Mouse (Mus musculus) embryonic facial prominence, embryonic 10.5 days (tissue): Measurements from ENCODE around the gene Slc35a1. TPM values are rescaled to one million over a fixed set of nuclear protein-coding genes. Genes with fewer than 3 reads are reported as not detected.
"Not testable (repeated sequence)": the region's sequence is repeated elsewhere in the genome, so short reads cannot be mapped to it uniquely, and the experiment has no call there.

ENCODE experiments used
- DNase-seq: peaks from one replicate; pipeline ENCODE4 v3.0.0-alpha.2; 2017; ENCODE audit warnings: low spot score
- H3K27ac ChIP-seq: fragments of 300-500 bp; sonication (generic); replicated peaks from 2 replicates; pipeline ENCODE4 v1.5.1; 2016; ENCODE audit warnings: mild to moderate bottlenecking
- H3K27me3 ChIP-seq: fragments of 300-500 bp; sonication (generic); replicated peaks from 2 replicates; pipeline ENCODE4 v1.6.1; 2016; ENCODE audit warnings: low read depth, mild to moderate bottlenecking; ENCODE audit not compliant: poor library complexity, severe bottlenecking
- H3K36me3 ChIP-seq: fragments of 300-500 bp; sonication (generic); replicated peaks from 2 replicates; pipeline ENCODE4 v1.6.1; 2016; ENCODE audit warnings: mild to moderate bottlenecking, moderate library complexity
- H3K4me1 ChIP-seq: fragments of 300-500 bp; sonication (generic); 2 replicates; pipeline ENCODE4 v1.6.1; 2016
- H3K4me3 ChIP-seq: fragments of 300-500 bp; sonication (generic); 2 replicates; pipeline ENCODE4 v1.5.1; 2016; ENCODE audit warnings: mild to moderate bottlenecking, moderate library complexity
- H3K9me3 ChIP-seq: fragments of 300-500 bp; sonication (generic); 2 replicates; pipeline ENCODE4 v1.6.1; 2016; ENCODE audit warnings: mild to moderate bottlenecking
- WGBS: fragments of 180-500 bp; shearing (Covaris S2); methylation state at CpG from one replicate; pipeline ENCODE4 v1.1.7; 2016; 5-methylcytosine and 5-hydroxymethylcytosine counted together
- polyA plus RNA-seq: library from polyadenylated mRNA; unstranded; fragments of >200 nt; fragmentation: Nextera tagmentation; extraction: Ambion mirVana; gene quantifications from 2 replicates; pipeline ENCODE4 v1.2.1, GENCODE M21; 2016

Slc35a1 gene
- polyA plus RNA-seq = 52.0 and 56.3 TPM in 2 replicates

DNA sequence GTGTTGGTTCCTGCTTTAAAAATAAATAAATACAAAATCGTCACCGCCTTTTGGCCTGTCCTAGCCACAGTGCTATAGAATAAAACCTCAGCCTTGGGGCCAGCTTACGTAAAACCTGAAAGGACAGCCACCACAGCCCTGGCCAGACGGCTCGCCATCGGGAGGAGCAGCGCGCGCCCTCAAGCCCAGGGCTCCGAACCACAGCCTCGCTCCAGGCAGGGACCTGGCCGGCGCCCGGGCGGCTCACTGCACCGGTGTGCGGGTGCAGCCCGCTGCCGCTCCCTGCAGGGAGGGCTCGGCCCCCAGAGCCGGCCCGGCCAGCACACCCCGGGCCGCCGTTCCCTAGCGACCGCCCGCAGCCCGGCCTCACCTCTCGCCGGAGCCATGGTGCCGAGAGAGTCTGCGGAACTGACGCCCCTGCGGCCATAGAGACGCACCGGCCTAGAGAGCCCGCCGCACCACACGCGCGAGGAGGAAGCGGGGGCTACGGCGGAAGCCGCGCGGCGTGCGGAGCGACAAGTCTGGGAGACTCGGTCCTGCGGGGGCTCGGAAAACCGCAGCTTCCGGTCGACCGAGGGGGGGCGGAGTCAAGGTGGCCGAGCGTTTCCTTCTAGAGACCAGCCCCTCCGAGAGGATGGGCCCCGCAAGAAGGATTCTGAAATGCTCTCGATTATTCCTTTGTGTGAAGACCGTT is at the start of gene Slc35a1:
Gene Slc35a1 (minus strand): TSS at position 565 of the 694 bp plus-strand sequence.
- Histone ChIP-seq H3K9me3 (no peaks in the 10 kb centered on the region), H3K4me1 (peaks cover 9% of the 10 kb centered on the region), H3K27me3 (no peaks in the 10 kb centered on the region), H3K4me3 (peak within 1 kb of the TSS; percentile 91), H3K27ac (peak within 1 kb of the TSS; percentile 98), H3K36me3 (peaks cover 13% of the 10 kb centered on the region)
- peak; percentile 94 for DNase-seq
- WGBS = under 1% methylated on average over 65 of the region's 65 CpGs

DNA sequence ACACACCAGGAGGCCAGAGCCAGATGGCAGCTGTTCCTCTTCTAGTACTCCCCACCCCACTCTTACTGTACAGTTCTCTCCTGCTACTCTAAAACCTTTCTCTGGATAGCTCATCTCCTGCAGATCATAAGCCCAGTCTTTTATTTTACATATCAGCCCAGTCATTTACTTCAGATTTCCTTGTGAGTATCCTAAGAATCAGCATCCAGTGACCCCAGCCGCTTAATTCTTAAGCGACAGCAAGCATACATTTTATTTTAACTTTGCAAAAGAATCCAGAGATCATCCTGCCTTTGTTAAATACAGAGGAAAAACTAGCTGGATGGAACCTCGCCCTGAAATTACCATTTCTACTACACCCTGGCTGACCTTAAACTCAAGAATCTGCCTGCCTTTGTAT is 47.2 kb upstream of the Slc35a1 start:
- DNase-seq = no peak
- WGBS = 85% methylated on average over 3 of the region's 3 CpGs
- Histone ChIP-seq H3K27ac (no peak overlapping the region), H3K27me3 (peaks cover 5% of the 10 kb centered on the region), H3K4me3 (no peak overlapping the region), H3K9me3 (no peaks in the 10 kb centered on the region), H3K36me3 (no peaks in the 10 kb centered on the region), H3K4me1 (peaks cover 7% of the 10 kb centered on the region)

DNA sequence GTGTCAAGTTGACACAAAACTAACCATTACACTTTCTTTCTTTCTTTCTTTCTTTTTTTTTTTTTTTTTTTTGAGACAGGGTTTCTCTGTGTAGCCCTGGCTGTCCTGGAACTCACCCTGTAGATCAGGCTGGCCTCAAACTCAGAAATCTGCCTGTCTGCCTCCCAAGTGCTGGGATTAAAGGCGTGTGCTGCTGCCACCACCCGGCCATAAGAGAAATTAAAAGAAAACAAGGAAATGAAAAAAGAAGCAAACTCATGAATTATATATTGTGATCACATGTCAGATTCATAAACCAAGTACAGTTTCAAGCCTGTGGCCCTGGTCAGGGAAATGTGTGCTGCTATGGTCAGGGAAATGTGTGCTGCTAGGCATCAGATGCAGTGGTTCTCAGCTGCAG is 46.2 kb upstream of the Slc35a1 start:
- WGBS = 25% methylated on average over 2 of the region's 2 CpGs
- not testable (repeated sequence) for H3K27me3 ChIP-seq, H3K36me3 ChIP-seq, H3K27ac ChIP-seq, H3K4me1 ChIP-seq, H3K9me3 ChIP-seq, H3K4me3 ChIP-seq, DNase-seq

DNA sequence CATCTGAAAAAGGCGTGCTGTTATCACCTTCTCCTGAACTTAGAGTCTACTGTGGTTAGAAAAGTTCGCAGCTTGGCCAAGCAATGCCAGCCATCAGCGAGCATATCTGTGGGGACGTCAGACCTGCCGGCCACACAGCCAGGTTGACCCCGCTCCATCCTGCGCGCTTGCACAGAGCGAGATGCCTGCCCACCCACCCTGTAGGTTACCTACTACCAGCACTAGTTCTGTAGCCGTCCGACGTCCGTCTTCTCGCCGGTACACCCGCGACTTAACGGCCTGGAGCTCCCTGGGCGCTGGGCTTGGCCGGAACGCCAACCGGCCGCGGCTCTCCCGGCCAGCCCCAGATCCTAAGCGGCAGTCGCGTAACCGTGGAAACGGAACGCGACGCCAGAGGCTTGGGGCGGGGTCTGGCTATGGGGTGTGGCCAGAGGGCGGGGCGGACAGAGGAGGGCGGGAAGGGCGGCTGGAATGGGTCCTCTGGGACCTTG is 42.7 kb upstream of the Slc35a1 start, which contains the start of gene Cfap206:
Gene Cfap206 (minus strand): TSS at position 356 of the 491 bp plus-strand sequence.
- Histone ChIP-seq H3K4me1 (peaks cover 7% of the 10 kb centered on the region), H3K27me3 (peaks cover 10% of the 10 kb centered on the region), H3K9me3 (no peaks in the 10 kb centered on the region), H3K4me3 (peak within 1 kb of the TSS; percentile 65), H3K36me3 (no peaks in the 10 kb centered on the region), H3K27ac (no peak within 1 kb of the TSS)
- under 1% methylated on average over 38 of the region's 38 CpGs for WGBS
- DNase-seq = peak; percentile 89

DNA sequence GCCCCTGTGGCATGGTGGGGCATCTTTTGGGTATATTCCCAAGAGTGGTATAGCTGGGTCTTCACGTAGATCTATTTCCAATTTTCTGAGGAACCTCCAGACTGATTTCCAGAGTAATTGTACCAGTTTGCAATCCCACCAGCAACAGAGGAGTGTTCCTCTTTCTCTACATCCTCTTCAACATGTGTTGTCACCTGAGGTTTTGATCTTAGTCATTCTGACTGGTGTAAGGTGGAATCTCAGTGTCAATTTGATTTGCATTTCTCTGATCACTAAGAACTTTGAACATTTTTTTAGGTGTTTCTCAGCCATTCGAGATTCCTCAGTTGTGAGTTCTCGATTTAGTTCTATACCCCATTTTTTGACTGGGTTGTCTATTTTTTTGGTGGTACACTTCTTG is 38.5 kb upstream of the Slc35a1 start:
- H3K4me3 ChIP-seq, H3K9me3 ChIP-seq, H3K27ac ChIP-seq, H3K27me3 ChIP-seq, H3K4me1 ChIP-seq, DNase-seq, H3K36me3 ChIP-seq: not testable (repeated sequence)
- WGBS = 88% methylated on average over 3 of the region's 3 CpGs

DNA sequence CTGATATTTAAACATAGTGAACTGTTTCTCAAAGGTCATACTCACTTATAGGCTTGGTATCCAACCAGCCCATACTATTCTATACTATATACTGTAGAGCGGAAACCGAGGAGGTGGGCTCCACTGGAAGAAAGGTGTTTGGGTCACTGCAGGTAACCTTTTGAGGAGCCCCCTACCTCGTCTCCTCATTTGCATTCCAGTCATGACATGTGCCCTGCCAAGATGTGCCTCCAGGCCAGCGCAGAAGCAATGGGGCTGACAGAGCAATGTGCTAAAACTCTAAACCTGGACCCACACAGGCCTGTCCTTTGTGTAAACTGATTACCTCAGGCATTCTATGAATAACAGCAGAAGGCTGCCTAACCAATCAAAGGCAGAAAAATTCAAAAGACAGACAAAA is 37.1 kb upstream of the Slc35a1 start:
- no peaks in the 10 kb centered on the region for H3K4me1 ChIP-seq
- no peak for DNase-seq
- H3K27ac ChIP-seq = no peak overlapping the region
- H3K9me3 ChIP-seq = peaks cover 9% of the 10 kb centered on the region
- 58% methylated on average over 4 of the region's 4 CpGs for WGBS
- H3K36me3 ChIP-seq = no peaks in the 10 kb centered on the region
- 0 out of 2 replicates have a peak, but pooled peaks cover 4% of the 10 kb centered on the region for H3K27me3 ChIP-seq
- no peak overlapping the region for H3K4me3 ChIP-seq

DNA sequence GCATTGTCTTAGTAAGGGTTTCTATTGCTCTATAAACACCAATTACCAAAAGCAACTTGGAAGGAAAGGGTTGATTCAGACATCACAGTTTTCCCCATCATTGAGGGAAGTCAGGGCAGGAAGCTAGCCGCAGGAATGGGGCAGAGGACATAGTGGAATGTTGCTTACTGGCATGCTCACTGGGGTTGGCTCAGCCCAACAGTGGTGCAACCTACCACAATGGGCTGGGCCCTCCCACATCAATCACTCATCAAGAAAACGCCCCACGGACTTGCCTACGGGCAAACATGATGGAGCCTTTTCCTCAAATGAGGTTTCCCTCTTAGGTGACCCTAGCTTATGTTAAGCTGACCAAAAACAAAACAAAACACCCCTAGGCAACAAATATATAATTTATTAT is 35.9 kb upstream of the Slc35a1 start:
- DNase-seq = no peak
- H3K4me1 ChIP-seq = no peaks in the 10 kb centered on the region
- 76% methylated on average over 4 of the region's 4 CpGs for WGBS
- no peak overlapping the region for H3K27ac ChIP-seq
- H3K27me3 ChIP-seq = no peaks in the 10 kb centered on the region
- H3K9me3 ChIP-seq = peaks cover 13% of the 10 kb centered on the region
- no peak overlapping the region for H3K4me3 ChIP-seq
- H3K36me3 ChIP-seq = no peaks in the 10 kb centered on the region

DNA sequence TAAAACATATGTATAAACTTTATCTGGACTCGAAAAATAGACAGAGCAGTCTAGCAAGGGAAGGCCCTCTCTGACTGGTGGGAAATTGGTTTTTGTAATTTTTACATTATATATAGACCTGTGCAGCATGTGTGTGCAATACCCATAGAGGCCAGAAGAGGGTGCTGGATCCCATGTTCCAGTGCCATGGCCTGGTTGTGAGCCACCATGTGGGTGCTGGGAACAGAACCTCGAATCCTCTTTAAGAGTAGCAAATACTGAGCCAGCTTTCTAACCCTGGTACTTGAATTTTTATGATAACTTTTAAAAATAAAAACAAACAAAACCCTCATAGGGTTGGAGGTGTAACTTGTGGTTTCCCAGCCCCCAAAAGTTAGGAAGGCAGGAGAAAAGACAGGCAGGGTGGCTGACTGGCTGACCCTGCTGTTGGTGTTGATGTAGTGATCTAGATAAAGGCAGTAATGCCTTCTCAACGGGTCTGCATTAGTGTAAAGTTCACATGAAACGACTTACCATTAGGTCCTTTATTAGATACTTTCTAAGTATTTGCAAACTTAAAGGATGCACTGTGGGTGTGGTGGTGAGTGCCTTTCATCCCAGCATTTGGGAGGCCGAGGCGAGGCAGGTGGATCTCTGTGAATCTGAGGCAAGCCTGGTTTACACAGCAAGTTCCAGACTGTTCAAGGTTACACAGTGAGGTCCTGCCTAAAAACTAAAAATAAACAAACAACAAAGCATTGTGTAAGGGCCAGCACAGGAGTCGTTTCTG is 33.1 kb upstream of the Slc35a1 start:
- WGBS = 89% methylated on average over 7 of the region's 7 CpGs

DNA sequence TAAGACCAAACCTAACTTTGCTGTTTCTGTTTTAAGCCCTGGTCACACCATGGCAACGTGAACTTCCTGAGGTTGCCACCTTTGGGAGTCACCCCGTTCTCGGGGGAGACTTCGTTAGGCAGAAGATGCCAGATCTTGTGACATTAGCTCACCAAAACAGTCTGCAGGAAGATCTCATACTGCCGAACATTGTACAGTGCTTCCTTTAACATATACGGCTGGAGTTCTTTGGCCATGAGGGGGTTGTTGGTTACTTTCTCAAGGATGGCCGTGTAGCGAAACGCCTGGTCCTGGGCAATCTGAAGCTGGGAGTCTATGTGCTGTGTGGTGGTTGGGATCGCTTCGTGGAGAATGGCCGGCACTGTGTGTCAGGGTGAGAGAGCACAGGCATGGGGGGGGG is 32.2 kb upstream of the Slc35a1 start:
- no peak for DNase-seq
- 97% methylated on average over 12 of the region's 12 CpGs for WGBS
- Histone ChIP-seq H3K27ac (no peak overlapping the region), H3K4me3 (no peak overlapping the region), H3K4me1 (no peaks in the 10 kb centered on the region), H3K9me3 (peaks cover 13% of the 10 kb centered on the region), H3K36me3 (no peaks in the 10 kb centered on the region), H3K27me3 (no peaks in the 10 kb centered on the region)

More for the DNA sequence above, 33.1 kb upstream of the Slc35a1 start:
- H3K4me1 ChIP-seq = no peaks in the 10 kb centered on the region
- no peaks in the 10 kb centered on the region for H3K36me3 ChIP-seq
- H3K27me3 ChIP-seq = no peaks in the 10 kb centered on the region
- H3K27ac ChIP-seq = no peak overlapping the region
- no peak for DNase-seq
- H3K4me3 ChIP-seq = no peak overlapping the region
- H3K9me3 ChIP-seq = peaks cover 13% of the 10 kb centered on the region

DNA sequence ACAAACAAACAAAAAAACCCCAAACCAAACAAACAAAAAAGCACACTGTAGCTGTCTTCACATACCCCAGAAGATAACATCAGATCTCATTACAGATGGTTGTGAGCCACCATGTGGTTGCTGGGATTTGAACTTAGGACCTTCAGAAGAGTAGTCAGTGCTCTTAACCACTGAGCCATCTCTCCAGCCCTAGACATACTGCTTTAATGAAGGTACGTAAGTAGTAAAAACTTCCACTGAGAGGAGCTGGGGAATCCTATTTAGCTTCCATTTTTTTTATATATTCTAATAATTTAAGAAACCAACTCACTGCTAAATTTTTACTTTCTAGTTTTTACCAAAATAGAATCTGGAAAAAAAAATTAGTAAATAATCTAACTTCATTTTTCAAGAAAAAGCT is 27.8 kb upstream of the Slc35a1 start:
- H3K27ac ChIP-seq = no peak overlapping the region
- H3K27me3 ChIP-seq = no peaks in the 10 kb centered on the region
- 93% methylated on average over 1 of the region's 1 CpGs for WGBS
- H3K4me3 ChIP-seq = no peak overlapping the region
- H3K4me1 ChIP-seq = no peaks in the 10 kb centered on the region
- H3K9me3 ChIP-seq = peaks cover 10% of the 10 kb centered on the region
- H3K36me3 ChIP-seq = no peaks in the 10 kb centered on the region
- DNase-seq = no peak

DNA sequence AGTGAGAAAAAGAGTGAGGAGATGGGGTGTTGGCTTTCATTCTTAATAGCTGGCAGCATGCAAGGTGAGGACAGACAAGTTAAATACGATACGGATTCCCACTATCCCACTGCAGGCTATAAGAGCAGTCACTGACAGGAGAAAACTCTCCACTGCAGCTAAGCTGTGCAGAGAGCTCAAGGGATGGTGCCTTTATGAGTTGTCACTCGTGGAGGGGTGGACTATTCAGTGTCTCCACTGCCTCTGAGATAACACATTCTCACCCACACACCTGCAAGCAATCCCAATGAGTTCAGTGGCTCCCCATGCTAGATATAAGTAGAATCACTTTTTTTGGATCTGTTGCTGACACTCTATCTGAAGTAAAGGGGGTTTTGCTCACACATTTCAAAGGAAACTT is 20.9 kb upstream of the Slc35a1 start:
- Histone ChIP-seq H3K27ac (no peak overlapping the region), H3K4me1 (no peaks in the 10 kb centered on the region), H3K4me3 (no peak overlapping the region), H3K9me3 (no peaks in the 10 kb centered on the region; the same call in 1 of the 2 replicates), H3K27me3 (no peaks in the 10 kb centered on the region), H3K36me3 (no peaks in the 10 kb centered on the region)
- 91% methylated on average over 3 of the region's 3 CpGs for WGBS
- DNase-seq = no peak

DNA sequence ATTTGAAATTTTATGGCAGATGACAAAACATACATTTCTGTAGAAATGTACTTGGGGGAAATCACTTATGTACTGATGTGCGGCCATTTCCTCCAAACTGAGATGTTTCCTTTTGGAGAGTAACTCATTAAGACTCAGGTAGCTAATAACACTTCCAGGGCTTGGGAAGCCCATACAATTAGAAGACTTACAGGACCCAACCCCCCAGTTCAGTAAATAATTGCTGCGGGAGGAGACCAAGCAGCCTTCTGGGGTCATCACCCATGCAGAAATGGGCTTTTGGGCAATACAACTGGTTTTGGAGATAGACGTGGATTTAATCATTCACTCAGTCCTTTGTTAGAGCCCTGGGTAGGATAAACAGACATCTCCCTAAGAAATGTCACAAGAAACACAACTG is 20.0 kb upstream of the Slc35a1 start:
- no peak overlapping the region for H3K4me3 ChIP-seq
- H3K9me3 ChIP-seq = no peaks in the 10 kb centered on the region; the same call in 1 of the 2 replicates
- no peaks in the 10 kb centered on the region for H3K36me3 ChIP-seq
- DNase-seq = no peak
- no peaks in the 10 kb centered on the region for H3K4me1 ChIP-seq
- H3K27me3 ChIP-seq = no peaks in the 10 kb centered on the region
- WGBS = 82% methylated on average over 3 of the region's 3 CpGs
- no peak overlapping the region for H3K27ac ChIP-seq

DNA sequence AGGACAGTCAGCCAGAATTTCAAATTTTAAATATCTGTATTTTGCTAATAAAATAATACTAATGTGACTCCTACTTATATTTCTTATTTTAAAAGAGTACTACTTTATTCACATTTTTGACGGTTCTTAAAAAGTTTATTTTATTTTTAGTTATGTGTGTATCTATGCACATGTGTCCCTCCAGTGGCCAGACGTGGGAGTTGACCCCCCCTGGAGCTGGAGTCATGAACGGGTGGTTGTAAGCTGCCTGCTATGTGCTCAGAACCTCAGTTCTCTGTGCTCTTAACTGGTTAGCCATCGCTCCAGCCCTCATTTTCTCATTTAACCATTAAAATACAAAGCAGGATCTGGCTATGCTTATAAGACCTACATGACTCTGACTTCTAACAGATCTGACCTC is 15.8 kb upstream of the Slc35a1 start:
- no peaks in the 10 kb centered on the region for H3K36me3 ChIP-seq

More for the DNA sequence above, 15.8 kb upstream of the Slc35a1 start:
- WGBS = 74% methylated on average over 4 of the region's 4 CpGs
- Histone ChIP-seq H3K4me1 (no peaks in the 10 kb centered on the region), H3K27me3 (no peaks in the 10 kb centered on the region), H3K4me3 (no peak overlapping the region), H3K9me3 (no peaks in the 10 kb centered on the region), H3K27ac (no peak overlapping the region)
- DNase-seq = no peak
